Mouse (Mus musculus) thymus, postnatal 0 days (tissue): ENCODE measurements around the gene Rfesd. TPM values are rescaled to one million over a fixed set of nuclear protein-coding genes. Genes with fewer than 3 reads are reported as not detected.

Source experiments
- DNase-seq: peaks from one replicate; pipeline ENCODE4 v3.0.0-alpha.2; 2015; ENCODE audit warnings: low spot score
- polyA plus RNA-seq: library from polyadenylated mRNA; unstranded; fragments of >200 nt; fragmentation: Nextera tagmentation; extraction: Ambion mirVana; gene quantifications from 2 replicates; pipeline ENCODE4 v1.2.1, GENCODE M21; 2015

Rfesd gene
- polyA plus RNA-seq, 1 experiment from 2014 or later: 30.0 TPM

DNA sequence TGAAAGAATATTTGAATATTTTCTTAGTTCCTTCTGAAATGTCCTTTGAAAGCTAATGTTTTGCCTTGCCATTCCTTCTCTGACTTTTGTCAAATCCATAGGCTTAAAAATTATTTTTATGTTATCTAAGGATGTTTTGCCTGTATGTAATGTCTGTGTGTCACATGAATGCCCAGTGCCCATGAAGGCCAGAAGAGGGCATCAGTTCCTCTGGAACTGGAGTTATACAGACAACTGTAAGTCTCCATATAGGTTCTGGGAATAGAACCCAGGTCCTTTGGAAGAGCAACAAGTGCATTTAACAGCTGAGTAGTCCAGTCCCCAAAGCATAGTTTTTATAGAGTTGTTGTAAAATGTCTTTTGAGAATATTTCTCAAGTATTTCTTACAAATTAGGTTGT is 36.6 kb downstream of the Rfesd start:
- peak; percentile 14 for DNase-seq

- DNase-seq: no peak
These were observed 41.9 kb downstream of the Rfesd start for GRCm38 (mm10) chr13:75976649-75977048.

- DNase-seq: no peak
These were observed 42.3 kb downstream of the Rfesd start for GRCm38 (mm10) chr13:75976218-75976617.

DNA sequence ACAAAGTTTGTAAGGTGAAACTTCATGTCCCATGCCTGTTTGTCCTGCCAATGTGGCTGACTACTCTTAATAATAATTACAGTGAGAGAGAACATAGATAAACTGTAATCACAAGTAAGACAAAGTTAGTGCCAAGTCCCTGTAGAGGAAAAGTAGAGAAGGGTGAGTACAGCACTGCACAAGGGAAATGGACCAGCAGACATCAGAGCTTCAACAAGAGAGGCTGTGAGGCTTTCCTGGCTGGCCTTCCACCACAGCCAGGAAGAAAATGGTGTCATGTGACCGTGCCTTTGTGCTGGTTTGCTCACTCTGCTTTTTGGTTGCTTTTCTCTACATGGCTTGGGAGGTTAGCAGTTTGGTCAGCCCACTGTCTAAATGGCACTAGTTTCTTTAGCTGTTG is 42.9 kb downstream of the Rfesd start:
- no peak for DNase-seq

- DNase-seq: no peak
These were observed 44.0 kb downstream of the Rfesd start for GRCm38 (mm10) chr13:75974481-75974880.

- DNase-seq: no peak
These were observed 51.7 kb downstream of the Rfesd start, which contains the start of gene Spata9 for GRCm38 (mm10) chr13:75966850-75967249. Gene Spata9 (plus strand): TSS chr13:75967150.

DNA sequence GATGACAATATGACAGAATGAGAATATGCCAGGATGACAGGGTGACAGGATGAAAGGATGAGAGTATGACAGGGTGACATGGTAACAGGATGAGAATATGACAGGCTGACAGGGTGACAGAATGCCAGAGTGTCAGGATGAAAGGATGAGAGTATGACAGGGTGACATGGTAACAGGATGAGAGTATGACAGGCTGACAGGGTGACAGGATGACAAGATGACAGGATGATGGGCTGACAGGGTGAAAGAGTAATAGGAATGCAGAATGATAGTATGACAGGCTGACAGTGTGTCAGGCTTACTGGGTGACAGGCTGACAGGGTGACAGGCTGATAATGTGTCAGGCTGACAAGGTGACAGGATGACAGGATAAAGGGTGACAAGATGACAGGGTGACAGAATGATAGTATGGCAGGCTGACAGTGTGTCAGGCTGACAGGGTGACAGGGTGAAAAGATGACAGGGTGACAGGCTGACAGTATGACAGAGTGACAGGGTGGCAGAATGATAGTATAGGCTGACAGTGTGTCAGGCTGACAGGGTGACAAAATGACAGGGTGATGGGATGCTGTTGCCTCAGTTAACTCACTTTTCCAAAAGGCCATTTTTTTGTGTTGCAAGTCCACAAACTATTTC is 63.0 kb downstream of the Rfesd start:
- no peak for DNase-seq

Other genes starting within 250 kb of the Rfesd start
- gene Glrx, start 178.9 kb downstream of the Rfesd start, polyA plus RNA-seq: 42.9 and 46.2 TPM in 2 replicates
- gene Rhobtb3, start 74.8 kb downstream of the Rfesd start, polyA plus RNA-seq: 3.2 and 4.9 TPM in 2 replicates
- 0.36 and 0.52 TPM in 2 replicates for gene Spata9, start 51.6 kb downstream of the Rfesd start, polyA plus RNA-seq
- 0.26 and 0.36 TPM in 2 replicates for gene Gpr150, start 38.3 kb upstream of the Rfesd start, polyA plus RNA-seq
- 4.6 and 5.4 TPM in 2 replicates for gene Arsk, start 79.9 kb upstream of the Rfesd start, polyA plus RNA-seq
- 9.4 and 10.8 TPM in 2 replicates for gene Ttc37, start 80.0 kb upstream of the Rfesd start, polyA plus RNA-seq